Mouse (Mus musculus): ENCODE measurements around the gene Hist1h4n. TPM values are rescaled to one million over a fixed set of nuclear protein-coding genes. Genes with fewer than 3 reads are reported as not detected.

Gene Hist1h4n
- 21.6 TPM for polyA plus RNA-seq (2017; shearing (Covaris generic))

DNA sequence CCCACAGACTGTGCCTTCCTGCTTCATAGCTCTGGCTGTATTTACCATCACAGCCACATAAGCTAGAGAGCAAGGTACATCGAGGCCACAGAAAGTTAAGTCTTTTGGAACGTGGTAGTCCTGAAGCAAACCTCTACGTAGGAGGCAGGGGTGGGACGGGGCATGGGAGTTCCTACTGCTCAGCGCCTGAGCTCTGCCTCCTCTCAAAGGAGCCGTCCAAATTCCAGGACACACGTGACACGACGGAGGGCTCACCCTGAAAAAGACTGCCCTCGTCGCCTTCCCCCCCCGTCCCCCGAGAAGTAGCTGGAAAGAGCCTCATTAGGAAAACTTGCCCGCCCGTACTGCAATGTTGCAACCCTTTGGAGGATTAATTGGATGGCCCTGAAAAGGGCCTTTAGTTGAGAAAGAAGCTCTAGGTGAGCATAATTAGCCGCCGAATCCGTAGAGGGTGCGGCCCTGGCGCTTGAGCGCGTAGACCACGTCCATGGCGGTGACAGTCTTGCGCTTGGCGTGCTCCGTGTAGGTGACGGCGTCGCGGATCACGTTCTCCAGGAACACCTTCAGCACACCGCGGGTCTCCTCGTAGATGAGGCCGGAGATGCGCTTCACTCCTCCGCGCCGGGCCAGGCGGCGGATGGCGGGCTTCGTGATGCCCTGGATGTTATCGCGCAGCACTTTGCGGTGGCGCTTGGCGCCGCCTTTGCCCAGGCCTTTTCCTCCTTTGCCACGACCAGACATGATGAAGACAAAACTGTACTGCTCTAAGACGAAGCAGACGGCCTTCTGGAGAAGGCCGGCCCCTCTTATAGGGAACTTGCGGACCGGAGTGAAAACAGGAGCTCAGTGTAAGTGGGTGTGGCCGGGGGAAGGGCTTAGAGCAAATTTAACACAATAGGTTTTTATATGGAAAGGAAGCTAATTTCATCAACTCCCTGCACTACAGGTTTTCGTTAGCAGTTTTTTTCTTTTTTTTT is at the start of gene Hist1h4n:
TSS of gene Hist1h4n (minus strand) at position 779 of the 977 bp plus-strand sequence.

DNA sequence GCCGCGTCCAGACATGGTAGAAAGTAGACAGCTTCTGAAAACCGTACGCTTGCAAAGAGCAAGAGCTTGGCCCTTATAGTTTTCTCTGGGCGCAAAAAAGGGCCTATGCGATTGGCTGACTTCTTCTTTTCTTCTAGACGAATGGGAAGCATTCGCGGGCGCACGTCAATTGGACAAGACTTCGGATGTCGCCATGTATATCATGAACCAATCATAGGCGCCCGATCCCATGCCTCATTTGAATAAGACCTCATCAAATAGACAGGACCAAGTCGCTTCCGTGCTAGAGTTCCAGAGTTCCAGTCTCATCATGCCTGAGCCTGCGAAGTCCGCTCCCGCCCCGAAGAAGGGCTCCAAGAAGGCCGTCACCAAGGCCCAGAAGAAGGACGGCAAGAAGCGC is 1.5 kb upstream of the Hist1h4n start, which contains the start of the genes Hist1h2ap and Hist1h2br:
TSS of gene Hist1h2ap (minus strand) at position 47 of the 400 bp plus-strand sequence.
TSS of gene Hist1h2br (plus strand) at position 283 of the 400 bp plus-strand sequence.

DNA sequence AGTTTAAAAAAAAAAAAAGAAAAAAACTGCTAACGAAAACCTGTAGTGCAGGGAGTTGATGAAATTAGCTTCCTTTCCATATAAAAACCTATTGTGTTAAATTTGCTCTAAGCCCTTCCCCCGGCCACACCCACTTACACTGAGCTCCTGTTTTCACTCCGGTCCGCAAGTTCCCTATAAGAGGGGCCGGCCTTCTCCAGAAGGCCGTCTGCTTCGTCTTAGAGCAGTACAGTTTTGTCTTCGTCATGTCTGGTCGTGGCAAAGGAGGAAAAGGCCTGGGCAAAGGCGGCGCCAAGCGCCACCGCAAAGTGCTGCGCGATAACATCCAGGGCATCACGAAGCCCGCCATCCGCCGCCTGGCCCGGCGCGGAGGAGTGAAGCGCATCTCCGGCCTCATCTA is 20.5 kb downstream of the Hist1h4n start, which contains the start of gene Hist1h4m:
TSS of gene Hist1h4m (plus strand) at position 208 of the 400 bp plus-strand sequence.

DNA sequence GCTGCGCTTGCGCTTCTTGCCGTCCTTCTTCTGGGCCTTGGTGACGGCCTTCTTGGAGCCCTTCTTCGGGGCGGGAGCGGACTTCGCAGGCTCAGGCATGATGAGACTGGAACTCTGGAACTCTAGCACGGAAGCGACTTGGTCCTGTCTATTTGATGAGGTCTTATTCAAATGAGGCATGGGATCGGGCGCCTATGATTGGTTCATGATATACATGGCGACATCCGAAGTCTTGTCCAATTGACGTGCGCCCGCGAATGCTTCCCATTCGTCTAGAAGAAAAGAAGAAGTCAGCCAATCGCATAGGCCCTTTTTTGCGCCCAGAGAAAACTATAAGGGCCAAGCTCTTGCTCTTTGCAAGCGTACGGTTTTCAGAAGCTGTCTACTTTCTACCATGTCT is 21.9 kb downstream of the Hist1h4n start, which contains the start of the genes Hist1h2bq and Hist1h2ao:
TSS of gene Hist1h2bq (minus strand) at position 125 of the 400 bp plus-strand sequence.
TSS of gene Hist1h2ao (plus strand) at position 393 of the 400 bp plus-strand sequence.

DNA sequence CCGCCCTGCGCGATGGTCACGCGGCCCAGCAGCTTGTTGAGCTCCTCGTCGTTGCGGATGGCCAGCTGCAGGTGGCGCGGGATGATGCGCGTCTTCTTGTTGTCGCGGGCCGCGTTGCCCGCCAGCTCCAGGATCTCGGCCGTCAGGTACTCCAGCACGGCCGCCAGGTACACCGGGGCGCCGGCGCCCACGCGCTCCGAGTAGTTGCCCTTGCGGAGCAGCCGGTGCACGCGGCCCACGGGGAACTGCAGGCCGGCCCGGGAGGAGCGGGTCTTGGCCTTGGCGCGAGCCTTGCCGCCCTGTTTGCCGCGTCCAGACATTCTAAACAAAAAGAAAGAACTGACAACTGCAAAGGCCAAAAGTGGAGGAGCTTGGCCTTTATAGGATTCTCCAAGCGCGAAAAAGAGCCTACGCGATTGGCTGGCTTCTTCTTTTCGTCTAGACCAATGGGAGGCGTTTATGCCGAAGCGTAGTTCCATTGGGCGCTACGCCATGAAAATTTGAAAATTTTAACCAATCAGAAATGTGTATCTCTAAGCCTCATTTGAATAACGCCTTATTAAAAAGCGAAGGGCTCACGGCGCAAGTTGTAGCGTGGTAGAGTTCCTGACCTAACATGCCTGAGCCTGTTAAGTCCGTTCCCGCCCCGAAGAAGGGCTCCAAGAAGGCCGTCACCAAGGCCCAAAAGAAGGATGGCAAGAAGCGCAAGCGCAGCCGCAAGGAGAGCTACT is 44.9 kb downstream of the Hist1h4n start, which contains the start of the genes Hist1h2an and Hist1h2bp:
TSS of gene Hist1h2an (minus strand) at position 320 of the 731 bp plus-strand sequence.
TSS of gene Hist1h2bp (plus strand) at position 563 of the 731 bp plus-strand sequence.

DNA sequence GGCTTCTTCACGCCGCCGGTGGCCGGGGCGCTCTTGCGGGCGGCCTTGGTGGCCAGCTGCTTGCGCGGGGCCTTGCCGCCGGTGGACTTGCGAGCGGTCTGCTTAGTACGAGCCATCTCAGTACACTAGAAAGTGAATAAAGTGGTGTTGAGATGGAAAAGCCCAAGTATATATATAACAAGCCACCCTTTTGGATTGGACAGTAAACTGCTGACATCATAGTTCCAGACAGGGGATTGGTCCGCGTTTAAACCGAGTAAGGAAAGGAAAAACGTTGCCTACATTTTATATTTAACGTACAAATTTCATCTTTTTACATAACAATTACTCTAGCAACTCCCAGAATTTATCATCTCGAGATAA is 48.8 kb downstream of the Hist1h4n start, which contains the start of gene Hist1h3i:
TSS of gene Hist1h3i (minus strand) at position 116 of the 363 bp plus-strand sequence.

Other genes with a start within 250 kb of the Hist1h4n start
- not detected for gene Olfr1362, start 218.2 kb downstream of the Hist1h4n start, polyA plus RNA-seq (2017; shearing (Covaris generic))
- gene Olfr11, start 189.7 kb downstream of the Hist1h4n start, polyA plus RNA-seq (2017; shearing (Covaris generic)) = not detected
- not detected for gene Olfr1361, start 168.8 kb downstream of the Hist1h4n start, polyA plus RNA-seq (2017; shearing (Covaris generic))
- gene Olfr1360, start 154.8 kb downstream of the Hist1h4n start, polyA plus RNA-seq (2017; shearing (Covaris generic)) = not detected
- gene Olfr1359, start 134.1 kb downstream of the Hist1h4n start, polyA plus RNA-seq (2017; shearing (Covaris generic)) = not detected
- gene Hist1h2bl, start 116.1 kb downstream of the Hist1h4n start, polyA plus RNA-seq (2017; shearing (Covaris generic)) = not detected
- gene Hist1h2ai, start 115.8 kb downstream of the Hist1h4n start, polyA plus RNA-seq (2017; shearing (Covaris generic)) = not detected
- gene Hist1h3h, start 114.5 kb downstream of the Hist1h4n start, polyA plus RNA-seq (2017; shearing (Covaris generic)) = not detected
- not detected for gene Hist1h2bm, start 110.2 kb downstream of the Hist1h4n start, polyA plus RNA-seq (2017; shearing (Covaris generic))
- gene Hist1h4j, start 97.1 kb downstream of the Hist1h4n start, polyA plus RNA-seq (2017; shearing (Covaris generic)) = not detected
- not detected for gene Hist1h4k, start 81.7 kb downstream of the Hist1h4n start, polyA plus RNA-seq (2017; shearing (Covaris generic))
- gene Hist1h2ak, start 78.4 kb downstream of the Hist1h4n start, polyA plus RNA-seq (2017; shearing (Covaris generic)) = not detected
- 1.1 TPM for gene Hist1h2bn, start 78.1 kb downstream of the Hist1h4n start, polyA plus RNA-seq (2017; shearing (Covaris generic))
- 0.70 TPM for gene Hist1h1b, start 51.6 kb downstream of the Hist1h4n start, polyA plus RNA-seq (2017; shearing (Covaris generic))
- gene Hist1h3i, start 48.8 kb downstream of the Hist1h4n start, polyA plus RNA-seq (2017; shearing (Covaris generic)) = 2.5 TPM
- gene Hist1h2an, start 45.0 kb downstream of the Hist1h4n start, polyA plus RNA-seq (2017; shearing (Covaris generic)) = not detected
- not detected for gene Hist1h2bp, start 44.7 kb downstream of the Hist1h4n start, polyA plus RNA-seq (2017; shearing (Covaris generic))
- 4.2 TPM for gene Hist1h2bq, start 22.0 kb downstream of the Hist1h4n start, polyA plus RNA-seq (2017; shearing (Covaris generic))
- 3.7 TPM for gene Hist1h2ao, start 21.7 kb downstream of the Hist1h4n start, polyA plus RNA-seq (2017; shearing (Covaris generic))
- 31.4 TPM for gene Hist1h4m, start 20.4 kb downstream of the Hist1h4n start, polyA plus RNA-seq (2017; shearing (Covaris generic))
- gene Hist1h2ap, start 1.3 kb upstream of the Hist1h4n start, polyA plus RNA-seq (2017; shearing (Covaris generic)) = 37.5 TPM
- 3.9 TPM for gene Hist1h2br, start 1.5 kb upstream of the Hist1h4n start, polyA plus RNA-seq (2017; shearing (Covaris generic))
- 0.39 TPM for gene Zfp184, start 112.9 kb upstream of the Hist1h4n start, polyA plus RNA-seq (2017; shearing (Covaris generic))
- gene Pom121l2, start 149.0 kb upstream of the Hist1h4n start, polyA plus RNA-seq (2017; shearing (Covaris generic)) = not detected
- 1.3 TPM for gene Prss16, start 177.5 kb upstream of the Hist1h4n start, polyA plus RNA-seq (2017; shearing (Covaris generic))
- gene Hist1h2ah, start 203.4 kb upstream of the Hist1h4n start, polyA plus RNA-seq (2017; shearing (Covaris generic)) = 6.2 TPM
- gene Hist1h2bk, start 203.7 kb upstream of the Hist1h4n start, polyA plus RNA-seq (2017; shearing (Covaris generic)) = not detected
- gene Hist1h4i, start 209.2 kb upstream of the Hist1h4n start, polyA plus RNA-seq (2017; shearing (Covaris generic)) = 12.0 TPM
- 2.9 TPM for gene Hist1h2ag, start 210.7 kb upstream of the Hist1h4n start, polyA plus RNA-seq (2017; shearing (Covaris generic))
- not detected for gene Hist1h2bj, start 211.0 kb upstream of the Hist1h4n start, polyA plus RNA-seq (2017; shearing (Covaris generic))

All from effector memory CD4-positive, alpha-beta T cell, adult 5 months (primary cell).